Mouse (Mus musculus): ENCODE results near the gene Pdcl3. TPM values are rescaled to one million over a fixed set of nuclear protein-coding genes. Genes with fewer than 3 reads are reported as not detected.

Gene Pdcl3
- total RNA-seq (2014; fragmentation: Nextera tagmentation) (65.5 and 96.3 TPM in 2 replicates), total RNA-seq (2017) (63.4 and 67.0 TPM in 2 replicates), polyA plus RNA-seq (2012) (49.8 and 51.6 TPM in 2 replicates)

GRCm38 (mm10) chr1:38985308-38985707, at the start of gene Pdcl3:
Gene Pdcl3 (plus strand): TSS chr1:38985608.
- peaks cover 16% of the 10 kb centered on the region for H3K4me1 ChIP-seq (ENCODE audit: insufficient read depth, low read depth, low read length)
- peaks cover 5% of the 10 kb centered on the region for H3K36me3 ChIP-seq (replicated peaks)
- DNase-seq (ENCODE audit: low spot score) (no peak), ATAC-seq (ENCODE audit: extremely low read depth, insufficient number of reproducible peaks, low FRiP score, poor library complexity, severe bottlenecking) (no peak)
- TF ChIP-seq TAL1 (conservative IDR thresholded peaks at IDR 0.05; ENCODE audit: low read depth, low read length) (no peak), POLR2AphosphoS5 (IDR thresholded peaks at IDR 0.05; ENCODE audit: insufficient replicate concordance, low read depth, low read length) (no peak), GATA1 (IDR thresholded peaks at IDR 0.05; ENCODE audit: borderline replicate concordance, low read length) (no peak), GATA2 (IDR thresholded peaks at IDR 0.05; ENCODE audit: borderline replicate concordance, low read depth, low read length) (no peak), CTCF (IDR thresholded peaks at IDR 0.05; ENCODE audit: low read depth, low read length) (no peak)
- H3K4me3 ChIP-seq (ENCODE audit: low read depth, low read length) = no peak within 1 kb of the TSS
- H3K9me3 ChIP-seq (replicated peaks) = peaks cover 7% of the 10 kb centered on the region
- H3K27me3 ChIP-seq (ENCODE audit: insufficient read depth, low read length) = no peaks in the 10 kb centered on the region

- no peaks in the 10 kb centered on the region for H3K36me3 ChIP-seq (replicated peaks)
- H3K27me3 ChIP-seq (ENCODE audit: insufficient read depth, low read length) = no peaks in the 10 kb centered on the region
- H3K4me1 ChIP-seq (ENCODE audit: insufficient read depth, low read depth, low read length) = peaks cover 4% of the 10 kb centered on the region; the same call in 1 of the 2 replicates
- no peaks in the 10 kb centered on the region for H3K9me3 ChIP-seq (replicated peaks)
- H3K4me3 ChIP-seq (ENCODE audit: low read depth, low read length) = no peak overlapping the region
- ATAC-seq (ENCODE audit: extremely low read depth, insufficient number of reproducible peaks, low FRiP score, poor library complexity, severe bottlenecking) (no peak), DNase-seq (ENCODE audit: low spot score) (peak; percentile 23)
- peak; percentile 92 for TF ChIP-seq CTCF (IDR thresholded peaks at IDR 0.05; ENCODE audit: low read depth, low read length)
- TF ChIP-seq GATA1 (IDR thresholded peaks at IDR 0.05; ENCODE audit: borderline replicate concordance, low read length) = no peak
- no peak for TF ChIP-seq POLR2AphosphoS5 (IDR thresholded peaks at IDR 0.05; ENCODE audit: insufficient replicate concordance, low read depth, low read length)
- no peak for TF ChIP-seq GATA2 (IDR thresholded peaks at IDR 0.05; ENCODE audit: borderline replicate concordance, low read depth, low read length)
- no peak for TF ChIP-seq TAL1 (conservative IDR thresholded peaks at IDR 0.05; ENCODE audit: low read depth, low read length)
Measured at GRCm38 (mm10) chr1:38936780-38937179, 48.6 kb upstream of the Pdcl3 start.

- ATAC-seq (ENCODE audit: extremely low read depth, insufficient number of reproducible peaks, low FRiP score, poor library complexity, severe bottlenecking) = no peak
- no peaks in the 10 kb centered on the region for H3K9me3 ChIP-seq (replicated peaks)
- no peaks in the 10 kb centered on the region for H3K27me3 ChIP-seq (ENCODE audit: insufficient read depth, low read length)
- no peak for TF ChIP-seq CTCF (IDR thresholded peaks at IDR 0.05; ENCODE audit: low read depth, low read length)
- no peak for TF ChIP-seq GATA1 (IDR thresholded peaks at IDR 0.05; ENCODE audit: borderline replicate concordance, low read length)
- no peak for TF ChIP-seq TAL1 (conservative IDR thresholded peaks at IDR 0.05; ENCODE audit: low read depth, low read length)
- no peak for TF ChIP-seq POLR2AphosphoS5 (IDR thresholded peaks at IDR 0.05; ENCODE audit: insufficient replicate concordance, low read depth, low read length)
- TF ChIP-seq GATA2 (IDR thresholded peaks at IDR 0.05; ENCODE audit: borderline replicate concordance, low read depth, low read length) = no peak
- DNase-seq (ENCODE audit: low spot score) = no peak
- no peak within 1 kb of the TSS for H3K4me3 ChIP-seq (ENCODE audit: low read depth, low read length)
- no peaks in the 10 kb centered on the region for H3K36me3 ChIP-seq (replicated peaks)
- H3K4me1 ChIP-seq (ENCODE audit: insufficient read depth, low read depth, low read length) = 0 out of 2 replicates have a peak, but pooled peaks cover 4% of the 10 kb centered on the region
Measured at GRCm38 (mm10) chr1:38938849-38939248, 46.6 kb upstream of the Pdcl3 start, which contains the start of gene Nms. Gene Nms (plus strand): TSS chr1:38939149.

GRCm38 (mm10) chr1:38939608-38940007, 45.8 kb upstream of the Pdcl3 start:
- no peaks in the 10 kb centered on the region for H3K27me3 ChIP-seq (ENCODE audit: insufficient read depth, low read length)
- H3K9me3 ChIP-seq (replicated peaks) = no peaks in the 10 kb centered on the region
- ATAC-seq (ENCODE audit: extremely low read depth, insufficient number of reproducible peaks, low FRiP score, poor library complexity, severe bottlenecking) (no peak), DNase-seq (ENCODE audit: low spot score) (peak; percentile 32)
- 0 out of 2 replicates have a peak, but pooled peaks cover 4% of the 10 kb centered on the region for H3K4me1 ChIP-seq (ENCODE audit: insufficient read depth, low read depth, low read length)
- H3K4me3 ChIP-seq (ENCODE audit: low read depth, low read length) = no peak overlapping the region
- TF ChIP-seq TAL1 (conservative IDR thresholded peaks at IDR 0.05; ENCODE audit: low read depth, low read length) (no peak), CTCF (IDR thresholded peaks at IDR 0.05; ENCODE audit: low read depth, low read length) (no peak), GATA2 (IDR thresholded peaks at IDR 0.05; ENCODE audit: borderline replicate concordance, low read depth, low read length) (no peak), GATA1 (IDR thresholded peaks at IDR 0.05; ENCODE audit: borderline replicate concordance, low read length) (no peak), POLR2AphosphoS5 (IDR thresholded peaks at IDR 0.05; ENCODE audit: insufficient replicate concordance, low read depth, low read length) (no peak)
- no peaks in the 10 kb centered on the region for H3K36me3 ChIP-seq (replicated peaks)

GRCm38 (mm10) chr1:38956457-38956856, 29.0 kb upstream of the Pdcl3 start:
- Histone ChIP-seq H3K9me3 (replicated peaks) (no peaks in the 10 kb centered on the region), H3K4me1 (ENCODE audit: insufficient read depth, low read depth, low read length) (no peaks in the 10 kb centered on the region), H3K36me3 (replicated peaks) (no peaks in the 10 kb centered on the region), H3K27me3 (ENCODE audit: insufficient read depth, low read length) (no peaks in the 10 kb centered on the region), H3K4me3 (ENCODE audit: low read depth, low read length) (no peak overlapping the region)
- ATAC-seq (ENCODE audit: extremely low read depth, insufficient number of reproducible peaks, low FRiP score, poor library complexity, severe bottlenecking) (no peak), DNase-seq (ENCODE audit: low spot score) (no peak)
- TF ChIP-seq TAL1 (conservative IDR thresholded peaks at IDR 0.05; ENCODE audit: low read depth, low read length) (no peak), GATA1 (IDR thresholded peaks at IDR 0.05; ENCODE audit: borderline replicate concordance, low read length) (no peak), GATA2 (IDR thresholded peaks at IDR 0.05; ENCODE audit: borderline replicate concordance, low read depth, low read length) (no peak), POLR2AphosphoS5 (IDR thresholded peaks at IDR 0.05; ENCODE audit: insufficient replicate concordance, low read depth, low read length) (no peak), CTCF (IDR thresholded peaks at IDR 0.05; ENCODE audit: low read depth, low read length) (no peak)

- H3K27me3 ChIP-seq (ENCODE audit: insufficient read depth, low read length) = no peaks in the 10 kb centered on the region
- TF ChIP-seq GATA2 (IDR thresholded peaks at IDR 0.05; ENCODE audit: borderline replicate concordance, low read depth, low read length) (no peak), GATA1 (IDR thresholded peaks at IDR 0.05; ENCODE audit: borderline replicate concordance, low read length) (no peak), TAL1 (conservative IDR thresholded peaks at IDR 0.05; ENCODE audit: low read depth, low read length) (no peak)
Measured at GRCm38 (mm10) chr1:38969116-38969515, 16.3 kb upstream of the Pdcl3 start.

More at GRCm38 (mm10) chr1:38969116-38969515, 16.3 kb upstream of the Pdcl3 start:
- no peaks in the 10 kb centered on the region for H3K9me3 ChIP-seq (replicated peaks)
- H3K4me3 ChIP-seq (ENCODE audit: low read depth, low read length) = no peak overlapping the region
- no peak for DNase-seq (ENCODE audit: low spot score)
- H3K36me3 ChIP-seq (replicated peaks) = no peaks in the 10 kb centered on the region
- ATAC-seq (ENCODE audit: extremely low read depth, insufficient number of reproducible peaks, low FRiP score, poor library complexity, severe bottlenecking) = no peak
- H3K4me1 ChIP-seq (ENCODE audit: insufficient read depth, low read depth, low read length) = no peaks in the 10 kb centered on the region; the same call in 1 of the 2 replicates

Data from G1E (cell line).